17 mouse cellular contexts compared by ENCODE assay signal in genomic region chr10:75235726-75236125, GRCm38 (mm10).
"Had no signal": no experiment of that assay in that cellular context is flagged by ENCODE, and none has a peak within 500 bp of the region (broad histone marks: within the 10 kb centered on the region; RNA-seq: fewer than 3 reads in every experiment).

No protein-coding gene starts in this region.

- H3K4me1 ChIP-seq: lung, embryonic 15.5 days; midbrain, embryonic 13.5 days; midbrain, embryonic 15.5 days; neural tube, embryonic 12.5 days; stomach, embryonic 15.5 days had no signal

- H3K9ac ChIP-seq: lung, embryonic 15.5 days; midbrain, embryonic 13.5 days; midbrain, embryonic 15.5 days; neural tube, embryonic 12.5 days; stomach, embryonic 15.5 days had no signal

- H3K4me3 ChIP-seq: lung, embryonic 15.5 days; megakaryocyte, embryonic 14.5 days; midbrain, embryonic 13.5 days; midbrain, embryonic 15.5 days; neural tube, embryonic 12.5 days; stomach, embryonic 15.5 days had no signal

- ATAC-seq: lung, postnatal 0 days; midbrain, embryonic 13.5 days; midbrain, embryonic 15.5 days had no signal

- H3K4me2 ChIP-seq: lung, embryonic 15.5 days; midbrain, embryonic 11.5 days; midbrain, embryonic 13.5 days; midbrain, embryonic 15.5 days; neural tube, embryonic 12.5 days; stomach, embryonic 15.5 days had no signal

- H3K27me3 ChIP-seq: lung, embryonic 15.5 days; megakaryocyte, embryonic 14.5 days; midbrain, embryonic 13.5 days; midbrain, embryonic 15.5 days; neural tube, embryonic 12.5 days; stomach, embryonic 15.5 days had no signal

- H3K9me3 ChIP-seq: lung, embryonic 15.5 days; megakaryocyte, embryonic 14.5 days; midbrain, embryonic 13.5 days; midbrain, embryonic 15.5 days; neural tube, embryonic 12.5 days; stomach, embryonic 15.5 days had no signal

- DNase-seq: lung, adult 2 months; lung, postnatal 14 days; lung, postnatal 36 days; right cerebral cortex, postnatal 14 days; thymus, adult 2 months; thymus, postnatal 25 days; thymus, postnatal 4 days had no signal

- H3K27ac ChIP-seq: lung, embryonic 15.5 days; macrophage; midbrain, embryonic 13.5 days; midbrain, embryonic 15.5 days; neural tube, embryonic 12.5 days; stomach, embryonic 15.5 days; stomach, postnatal 0 days had no signal
